Mouse (Mus musculus) midbrain, embryonic 14.5 days (tissue): ENCODE results near the gene Prune1. TPM values are rescaled to one million over a fixed set of nuclear protein-coding genes. Genes with fewer than 3 reads are reported as not detected.

ENCODE experiments used
- ATAC-seq: fragments of 200-750 bp; cut with Nextera tagmentation; 2 replicates; pipeline ENCODE4 v1.8.0; 2017; ENCODE audit warnings: moderate number of reproducible peaks, moderate library complexity; ENCODE audit not compliant: low FRiP score, low TSS enrichment
- DNase-seq: peaks from one replicate; pipeline ENCODE4 v3.0.0-alpha.2; 2015
- H3K27ac ChIP-seq: fragments of 300-500 bp; sonication (generic); replicated peaks from 2 replicates; pipeline ENCODE4 v1.5.1; 2014; ENCODE audit warnings: mild to moderate bottlenecking, low read depth, low read length, moderate library complexity
- H3K27me3 ChIP-seq: fragments of 300-500 bp; sonication (generic); 2 replicates; pipeline ENCODE4 v1.6.1; 2014; ENCODE audit warnings: low read length, control low read depth, mixed read lengths; ENCODE audit not compliant: control insufficient read depth, insufficient read depth
- H3K36me3 ChIP-seq: fragments of 300-500 bp; sonication (generic); 2 replicates; pipeline ENCODE4 v1.6.1; 2014; ENCODE audit warnings: low read length, control low read depth; ENCODE audit not compliant: control insufficient read depth, insufficient read depth
- H3K4me1 ChIP-seq: fragments of 300-500 bp; sonication (generic); 2 replicates; pipeline ENCODE4 v1.6.1; 2014; ENCODE audit warnings: mild to moderate bottlenecking, antibody characterized with exemption, low read length, control low read depth; ENCODE audit not compliant: control insufficient read depth, insufficient read depth
- H3K4me2 ChIP-seq: fragments of 300-500 bp; sonication (generic); 2 replicates; pipeline ENCODE4 v1.6.1; 2014; ENCODE audit warnings: mild to moderate bottlenecking, low read length, moderate library complexity
- H3K4me3 ChIP-seq: fragments of 300-500 bp; sonication (generic); replicated peaks from 2 replicates; pipeline ENCODE4 v1.5.1; 2014; ENCODE audit warnings: low read depth, low read length
- H3K9ac ChIP-seq: fragments of 300-500 bp; sonication (generic); replicated peaks from 2 replicates; pipeline ENCODE4 v1.6.1; 2014; ENCODE audit warnings: mild to moderate bottlenecking, low read length, moderate library complexity
- H3K9me3 ChIP-seq: fragments of 300-500 bp; sonication (generic); 2 replicates; pipeline ENCODE4 v1.6.1; 2016; ENCODE audit warnings: low read length, control low read depth, mixed read lengths; ENCODE audit not compliant: control insufficient read depth
- WGBS: fragments of 180-500 bp; shearing (Covaris S2); extraction: QIAGEN DNeasy Blood & Tissue Kit; methylation state at CpG from one replicate; pipeline ENCODE4 v1.1.7; 2014; 5-methylcytosine and 5-hydroxymethylcytosine counted together
- polyA plus RNA-seq: library from polyadenylated mRNA; unstranded; fragments of >200 nt; fragmentation: Nextera tagmentation; extraction: Ambion mirVana; gene quantifications from 2 replicates; pipeline ENCODE4 v1.2.1, GENCODE M21; 2014

Gene Prune1
- polyA plus RNA-seq, 1 experiment from 2014 or later: 59.4 TPM

GRCm38 (mm10) chr3:95310968-95311882, 29.3 kb upstream of the Prune1 start:
- H3K27me3 ChIP-seq: no peaks in the 10 kb centered on the region
- peaks cover 6% of the 10 kb centered on the region for H3K4me1 ChIP-seq
- H3K36me3 ChIP-seq: no peaks in the 10 kb centered on the region
- H3K4me3 ChIP-seq: no peak overlapping the region
- H3K9ac ChIP-seq: no peak overlapping the region
- ATAC-seq (no peak), DNase-seq (peak; percentile 84)
- no peak overlapping the region for H3K4me2 ChIP-seq
- 69% methylated on average over 9 of the region's 9 CpGs for WGBS
- no peak overlapping the region for H3K27ac ChIP-seq
- no peaks in the 10 kb centered on the region for H3K9me3 ChIP-seq

- Histone ChIP-seq H3K4me2 (no peak overlapping the region), H3K9me3 (no peaks in the 10 kb centered on the region), H3K4me1 (no peaks in the 10 kb centered on the region), H3K9ac (no peak overlapping the region), H3K27me3 (no peaks in the 10 kb centered on the region), H3K27ac (no peak overlapping the region), H3K36me3 (no peaks in the 10 kb centered on the region), H3K4me3 (no peak overlapping the region)
- no peak for DNase-seq
- no peak for ATAC-seq
- WGBS: 77% methylated on average over 3 of the region's 3 CpGs
These were observed 28.6 kb upstream of the Prune1 start for GRCm38 (mm10) chr3:95310496-95310895.

- no peak for DNase-seq
These were observed 25.2 kb upstream of the Prune1 start, which contains the start of gene Anxa9 for GRCm38 (mm10) chr3:95307100-95307499. Anxa9 (minus strand) TSS chr3:95307176.

GRCm38 (mm10) chr3:95306244-95306643, 24.4 kb upstream of the Prune1 start:
- 88% methylated on average over 4 of the region's 4 CpGs for WGBS
- no peak overlapping the region for H3K27ac ChIP-seq

More at GRCm38 (mm10) chr3:95307100-95307499, 25.2 kb upstream of the Prune1 start, which contains the start of gene Anxa9:
- no peaks in the 10 kb centered on the region for H3K4me1 ChIP-seq
- H3K27ac ChIP-seq: no peak within 1 kb of the TSS
- no peak for ATAC-seq
- H3K4me3 ChIP-seq: no peak within 1 kb of the TSS
- no peaks in the 10 kb centered on the region for H3K9me3 ChIP-seq
- 68% methylated on average over 7 of the region's 7 CpGs for WGBS
- no peak within 1 kb of the TSS for H3K4me2 ChIP-seq
- H3K27me3 ChIP-seq: no peaks in the 10 kb centered on the region
- no peak within 1 kb of the TSS for H3K9ac ChIP-seq
- no peaks in the 10 kb centered on the region for H3K36me3 ChIP-seq

GRCm38 (mm10) chr3:95301204-95301796, 19.4 kb upstream of the Prune1 start:
- 79% methylated on average over 3 of the region's 3 CpGs for WGBS
- H3K4me1 ChIP-seq: no peaks in the 10 kb centered on the region
- no peak for DNase-seq
- H3K4me3 ChIP-seq: no peak overlapping the region
- H3K9ac ChIP-seq: no peak overlapping the region
- H3K9me3 ChIP-seq: no peaks in the 10 kb centered on the region
- no peaks in the 10 kb centered on the region for H3K27me3 ChIP-seq
- peaks cover 3% of the 10 kb centered on the region; the same call in 1 of the 2 replicates for H3K36me3 ChIP-seq
- ATAC-seq: no peak
- no peak overlapping the region for H3K27ac ChIP-seq
- no peak overlapping the region for H3K4me2 ChIP-seq

More at GRCm38 (mm10) chr3:95306244-95306643, 24.4 kb upstream of the Prune1 start:
- no peak overlapping the region for H3K4me2 ChIP-seq
- ATAC-seq (no peak), DNase-seq (no peak)
- H3K4me3 ChIP-seq: no peak overlapping the region
- no peaks in the 10 kb centered on the region for H3K27me3 ChIP-seq
- no peak overlapping the region for H3K9ac ChIP-seq
- no peaks in the 10 kb centered on the region for H3K9me3 ChIP-seq
- no peaks in the 10 kb centered on the region for H3K4me1 ChIP-seq
- H3K36me3 ChIP-seq: no peaks in the 10 kb centered on the region

- H3K9me3 ChIP-seq: no peaks in the 10 kb centered on the region
- H3K4me3 ChIP-seq: no peak overlapping the region
- ATAC-seq (no peak), DNase-seq (no peak)
- H3K27ac ChIP-seq: no peak overlapping the region
- H3K27me3 ChIP-seq: no peaks in the 10 kb centered on the region
- WGBS: 92% methylated on average over 7 of the region's 7 CpGs
- H3K4me2 ChIP-seq: no peak overlapping the region
- peaks cover 30% of the 10 kb centered on the region for H3K36me3 ChIP-seq
- no peak overlapping the region for H3K9ac ChIP-seq
- no peaks in the 10 kb centered on the region for H3K4me1 ChIP-seq
These were observed 16.1 kb upstream of the Prune1 start for GRCm38 (mm10) chr3:95298018-95298417.

- Histone ChIP-seq H3K4me2 (no peak overlapping the region), H3K4me1 (no peaks in the 10 kb centered on the region), H3K9me3 (no peaks in the 10 kb centered on the region), H3K27me3 (no peaks in the 10 kb centered on the region), H3K27ac (no peak overlapping the region), H3K36me3 (peaks cover 47% of the 10 kb centered on the region), H3K4me3 (no peak overlapping the region), H3K9ac (no peak overlapping the region)
- WGBS: 13% methylated on average over 5 of the region's 5 CpGs
- DNase-seq (peak; percentile 70), ATAC-seq (no peak)
These were observed 14.2 kb upstream of the Prune1 start for GRCm38 (mm10) chr3:95296103-95296469.

GRCm38 (mm10) chr3:95295321-95296102, 13.6 kb upstream of the Prune1 start:
- 87% methylated on average over 11 of the region's 11 CpGs for WGBS
- H3K9ac ChIP-seq: no peak overlapping the region
- no peak for ATAC-seq
- peaks cover 53% of the 10 kb centered on the region for H3K36me3 ChIP-seq
- H3K4me2 ChIP-seq: no peak overlapping the region
- H3K27me3 ChIP-seq: no peaks in the 10 kb centered on the region
- DNase-seq: no peak
- no peaks in the 10 kb centered on the region for H3K4me1 ChIP-seq
- H3K27ac ChIP-seq: no peak overlapping the region
- no peaks in the 10 kb centered on the region for H3K9me3 ChIP-seq
- H3K4me3 ChIP-seq: no peak overlapping the region
